Mouse (Mus musculus): ENCODE measurements at regions not wholly inside any gene's neighbourhood (a gene's known extent, or its start where the extent isn't known, plus 50 kb on each side); places are given as distances from the start of the nearest gene placed in this dataset.
A peak's percentile ranks its signal among the peaks of the same experiment; 100 is the strongest.

GRCm38 (mm10) chr10:17518423-17519175, 204.4 kb upstream of the Cited2 start:
- DNase-seq (ENCODE audit: low spot score), result no peak

GRCm38 (mm10) chr10:17522026-17522541, 200.9 kb upstream of the Cited2 start:
- DNase-seq (ENCODE audit: low spot score), result peak; percentile 62

- no peak for DNase-seq (ENCODE audit: low spot score)
These were observed 199.3 kb upstream of the Cited2 start for GRCm38 (mm10) chr10:17523558-17524328.

- no peak for DNase-seq (ENCODE audit: low spot score)
These were observed 195.8 kb upstream of the Cited2 start for GRCm38 (mm10) chr10:17527151-17527737.

DNA sequence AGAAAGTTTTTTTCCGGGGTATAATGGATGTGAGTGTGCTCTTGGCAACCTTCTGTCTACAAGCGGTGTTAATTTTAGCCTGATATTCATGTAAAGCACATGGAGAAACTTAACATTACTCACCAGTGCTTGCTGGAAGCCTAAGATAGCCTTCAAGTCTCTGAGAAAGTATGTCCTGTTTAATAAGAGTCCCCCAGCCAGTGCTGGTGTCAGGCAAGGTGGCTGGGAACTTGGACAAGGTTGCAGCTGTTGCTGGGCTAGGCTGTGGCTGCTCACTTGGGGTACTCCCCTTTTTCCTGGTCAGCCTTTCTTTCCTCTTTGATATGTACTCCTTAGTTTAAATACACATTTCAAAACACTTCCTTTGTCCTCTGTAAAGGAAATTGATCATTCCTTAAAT, 194.9 kb upstream of the Cited2 start:
- no peak for DNase-seq (ENCODE audit: low spot score)

GRCm38 (mm10) chr10:17528846-17529245, 194.2 kb upstream of the Cited2 start:
- peak; percentile 40 for DNase-seq (ENCODE audit: low spot score)

GRCm38 (mm10) chr10:17529851-17530509, 193.0 kb upstream of the Cited2 start:
- DNase-seq (ENCODE audit: low spot score), result no peak

DNA sequence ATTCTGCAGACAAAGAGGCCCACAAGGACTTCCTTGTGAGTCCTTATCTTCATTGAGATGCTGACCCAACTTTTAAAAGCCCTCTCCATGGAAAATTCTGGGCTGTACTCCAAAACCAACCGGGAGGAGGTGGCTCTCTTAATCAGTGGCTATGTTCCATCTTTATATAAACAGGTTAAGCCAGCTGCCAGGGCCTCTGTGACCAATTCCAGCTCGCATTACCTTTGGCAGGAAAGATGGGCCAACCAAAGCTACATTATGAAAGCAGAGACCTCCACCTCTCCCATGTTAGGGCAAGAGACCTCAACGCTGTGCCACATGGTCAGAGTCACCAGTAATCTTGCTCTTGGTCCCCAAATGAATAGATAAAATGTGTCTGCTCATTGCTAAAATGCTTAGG, 192.0 kb upstream of the Cited2 start:
- DNase-seq (ENCODE audit: low spot score), result peak; percentile 72

GRCm38 (mm10) chr10:17538944-17539533, 184.0 kb upstream of the Cited2 start:
- DNase-seq (ENCODE audit: low spot score), result no peak

- peak; percentile 57 for DNase-seq (ENCODE audit: low spot score)
These were observed 182.3 kb upstream of the Cited2 start for GRCm38 (mm10) chr10:17540404-17541375.

DNA sequence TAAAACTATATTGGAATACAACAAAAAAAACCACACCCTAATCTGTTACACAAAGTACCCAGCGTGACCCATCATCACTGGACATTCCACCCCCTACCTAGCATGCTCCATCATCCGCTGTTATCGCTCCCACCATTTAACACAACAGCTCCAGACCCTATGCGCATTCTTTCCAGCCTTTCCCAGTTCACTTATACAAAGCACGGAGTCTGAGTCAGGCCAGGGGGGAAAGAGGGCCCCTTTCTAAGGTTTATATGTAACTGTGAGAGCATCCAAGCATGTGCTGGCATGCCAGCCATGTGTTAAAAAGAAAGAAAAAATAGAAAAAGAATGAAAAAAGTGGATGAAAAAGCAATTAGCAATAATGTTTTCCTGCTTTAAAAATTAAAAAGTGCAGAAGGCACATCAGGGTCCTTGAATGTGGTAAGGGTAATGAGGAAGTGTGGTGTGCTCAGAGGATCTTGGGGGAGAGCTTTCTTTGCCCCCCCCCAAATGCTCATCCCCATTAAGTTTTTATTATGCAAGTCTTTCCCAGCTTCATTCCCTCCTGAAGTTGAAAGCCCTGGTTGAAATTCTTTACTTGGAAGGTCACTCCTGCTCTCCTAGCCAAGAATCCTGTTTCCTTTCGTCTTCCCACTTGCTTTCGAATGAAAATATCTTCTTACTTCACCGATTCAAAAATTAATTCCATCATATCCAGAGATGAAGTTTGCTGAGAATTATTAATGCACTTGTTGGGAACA, 180.7 kb upstream of the Cited2 start:
- no peak for DNase-seq (ENCODE audit: low spot score)

GRCm38 (mm10) chr10:17542847-17543421, 180.1 kb upstream of the Cited2 start:
- no peak for DNase-seq (ENCODE audit: low spot score)

DNA sequence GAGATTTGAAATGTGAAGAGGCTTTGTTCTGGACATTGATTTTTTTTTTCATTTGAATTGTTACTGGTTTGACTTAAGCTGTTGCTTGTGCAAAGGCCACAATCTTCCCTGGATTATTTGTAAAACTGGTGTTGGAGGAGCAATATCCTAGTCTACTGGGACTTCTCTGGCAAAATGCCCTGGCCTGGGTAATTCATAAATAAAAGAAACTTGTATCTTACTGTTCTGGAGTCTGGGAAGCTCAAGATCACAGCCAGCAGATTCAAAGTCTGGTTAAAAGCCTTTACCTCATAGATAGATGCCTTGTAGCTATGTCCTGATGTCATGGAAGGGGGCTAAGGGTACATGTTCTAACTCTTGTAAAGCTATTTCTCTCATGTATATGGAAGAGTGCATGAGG, 177.7 kb upstream of the Cited2 start:
- DNase-seq (ENCODE audit: low spot score), result no peak

GRCm38 (mm10) chr10:17547986-17548385, 175.0 kb upstream of the Cited2 start:
- no peak for DNase-seq (ENCODE audit: low spot score)

DNA sequence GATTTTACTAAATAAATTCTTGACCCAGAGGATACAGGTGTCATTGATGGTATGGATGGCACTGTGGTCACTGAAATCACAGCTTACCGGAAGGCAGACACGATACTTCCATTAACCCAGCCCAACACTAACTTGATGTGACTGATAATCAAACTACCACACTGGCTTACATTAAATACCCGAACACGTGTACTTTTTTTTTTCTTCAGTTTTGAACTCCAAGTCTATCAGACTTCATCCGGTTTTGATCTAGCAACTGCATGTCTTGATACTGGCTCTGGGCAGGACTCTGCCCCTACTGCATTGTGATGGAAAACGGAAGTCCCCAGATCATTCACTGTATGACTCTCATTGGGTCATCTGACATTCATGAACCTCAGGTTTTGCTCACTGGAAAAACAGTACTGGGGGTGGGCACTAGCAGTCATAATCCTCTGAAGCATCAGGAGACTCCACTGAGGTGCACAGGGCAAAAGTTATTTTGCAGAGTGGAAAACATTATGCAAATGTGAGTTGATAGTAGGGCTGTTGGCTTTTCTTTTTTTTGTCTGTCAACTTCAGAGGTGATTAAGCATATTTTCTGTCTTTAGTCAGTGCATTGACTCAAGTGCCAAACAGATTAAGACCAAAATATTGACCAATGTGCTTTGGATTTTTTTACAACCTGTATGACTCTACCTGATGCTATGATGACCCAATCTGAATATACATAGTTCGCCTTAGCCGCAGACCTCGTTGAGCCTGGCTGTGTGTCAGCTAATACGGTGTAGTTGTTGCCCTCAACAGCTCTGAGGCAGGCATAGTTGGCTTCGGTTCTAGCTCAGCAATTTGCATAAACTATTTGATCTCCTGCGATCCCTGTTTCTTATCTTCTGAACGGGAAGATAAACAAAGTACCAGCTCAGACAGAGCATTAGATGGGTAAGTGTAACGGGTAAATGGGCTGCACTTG, 174.1 kb upstream of the Cited2 start:
- DNase-seq (ENCODE audit: low spot score), result no peak

GRCm38 (mm10) chr10:17549711-17550637, 173.0 kb upstream of the Cited2 start:
- DNase-seq (ENCODE audit: low spot score), result no peak

- no peak for DNase-seq (ENCODE audit: low spot score)
These were observed 172.4 kb upstream of the Cited2 start for GRCm38 (mm10) chr10:17550638-17551013.

All from lung, postnatal 25 days (tissue).